Mouse (Mus musculus): ENCODE results near the gene Zdhhc9.
"Not testable (repeated sequence)": the region's sequence is repeated elsewhere in the genome, so short reads cannot be mapped to it uniquely, and the experiment has no call there.

The Zdhhc9 gene

GRCm38 (mm10) chrX:48208519-48209185 lies at the start of gene Zdhhc9:
Gene Zdhhc9 (minus strand): TSS chrX:48208878.
- DNase-seq (ENCODE audit: low read depth): peak; percentile 93

DNA sequence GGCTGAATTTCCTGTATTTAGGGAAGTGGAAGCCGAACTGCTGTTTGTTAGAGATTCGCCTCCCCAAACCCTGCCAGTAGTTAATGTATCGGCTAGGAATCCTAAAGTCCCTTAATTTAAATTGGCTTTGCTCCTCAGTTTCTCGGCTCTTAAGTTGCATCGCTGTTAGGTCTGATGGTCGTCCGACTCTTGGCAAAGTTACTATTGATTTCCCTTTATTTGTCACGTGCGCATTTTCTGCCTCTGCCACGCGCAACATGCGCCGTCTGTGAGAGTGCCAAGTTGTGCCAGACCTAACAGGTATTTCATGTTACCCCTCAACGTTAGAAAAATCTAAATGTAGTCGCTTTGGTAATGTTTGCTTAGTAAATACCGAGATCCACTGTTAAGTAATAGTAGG lies 48.3 kb upstream of the Zdhhc9 start:
- no peak for DNase-seq (ENCODE audit: low read depth)

DNA sequence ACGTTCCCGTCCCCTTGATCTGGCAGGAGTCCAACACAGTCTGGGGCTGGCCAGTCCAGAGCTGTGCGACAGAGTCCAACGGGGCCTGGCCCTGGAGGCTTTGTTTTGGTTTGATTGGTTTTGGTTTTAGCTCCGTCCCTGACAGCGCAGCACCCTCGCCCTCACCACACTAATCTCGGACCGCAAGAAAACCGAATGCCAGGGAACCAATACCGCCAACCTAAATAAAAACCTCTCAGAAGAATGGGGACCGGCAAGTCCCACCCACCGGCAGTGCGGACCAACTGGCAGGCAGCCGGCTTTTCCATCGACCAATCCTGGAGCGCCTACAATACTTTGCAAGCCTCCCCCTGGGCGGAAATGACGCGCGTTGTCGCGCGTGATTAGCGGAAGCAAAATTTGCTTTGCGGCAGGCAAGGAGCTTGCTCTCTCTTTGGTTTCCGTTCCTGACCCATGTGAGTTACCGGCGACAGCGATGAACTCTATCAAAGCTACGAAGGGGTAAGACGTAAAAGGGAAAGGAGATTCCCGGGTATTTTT lies 47.9 kb upstream of the Zdhhc9 start, which contains the start of gene Utp14a:
Gene Utp14a, plus strand, starts transcription at position 395 of the 540 bp plus-strand sequence.
- DNase-seq (ENCODE audit: low read depth): peak; percentile 93

DNA sequence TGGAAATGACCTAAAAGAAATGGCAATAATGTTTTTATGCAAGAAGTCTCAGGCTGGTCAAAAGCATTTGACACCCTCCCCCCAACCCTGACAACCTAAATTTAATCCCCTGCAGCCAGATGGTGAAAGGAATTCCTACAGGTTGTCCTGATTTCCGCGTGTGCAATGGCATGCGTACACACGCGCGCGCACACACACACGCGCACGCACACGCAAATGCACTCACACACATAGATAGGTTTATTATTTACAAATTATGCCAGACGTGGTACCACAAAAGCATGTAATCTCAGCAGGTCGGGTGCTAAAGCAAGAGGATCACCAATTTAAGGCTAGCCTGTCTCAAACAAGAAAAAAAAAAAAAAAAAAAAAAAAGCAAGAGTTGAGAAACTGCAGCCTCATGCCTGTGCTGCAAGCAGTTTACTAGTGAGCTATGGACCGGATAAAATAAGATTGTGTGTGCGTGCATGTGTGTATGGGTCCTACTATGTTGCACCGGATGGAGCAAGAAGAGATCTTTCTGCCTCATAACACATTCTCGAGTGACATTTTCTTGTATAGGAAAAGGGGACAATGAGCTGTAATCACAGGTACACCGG lies 47.3 kb upstream of the Zdhhc9 start:
- no peak for DNase-seq (ENCODE audit: low read depth)

GRCm38 (mm10) chrX:48234417-48234816 lies 25.7 kb upstream of the Zdhhc9 start:
- peak; percentile 75 for DNase-seq (ENCODE audit: low read depth)

DNA sequence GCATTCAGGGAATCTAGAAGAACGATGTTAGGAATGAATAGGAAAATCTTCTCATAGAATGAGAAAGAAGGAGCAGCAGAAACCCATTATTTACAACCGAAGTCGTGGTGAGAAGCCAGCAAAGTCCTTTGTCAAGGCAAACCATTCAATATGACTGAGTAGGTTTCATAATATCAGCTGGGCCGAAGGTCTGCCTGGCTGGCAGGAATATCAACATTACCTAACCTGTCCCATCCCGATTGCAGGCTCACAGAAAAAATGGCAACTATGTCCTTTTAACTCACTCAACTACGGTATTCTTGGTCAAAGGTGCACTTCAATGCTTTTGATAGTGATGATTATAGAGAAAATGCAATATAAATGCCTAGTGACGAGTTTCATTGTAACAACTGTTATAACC lies 17.5 kb upstream of the Zdhhc9 start:
- DNase-seq (ENCODE audit: low read depth): no peak

DNA sequence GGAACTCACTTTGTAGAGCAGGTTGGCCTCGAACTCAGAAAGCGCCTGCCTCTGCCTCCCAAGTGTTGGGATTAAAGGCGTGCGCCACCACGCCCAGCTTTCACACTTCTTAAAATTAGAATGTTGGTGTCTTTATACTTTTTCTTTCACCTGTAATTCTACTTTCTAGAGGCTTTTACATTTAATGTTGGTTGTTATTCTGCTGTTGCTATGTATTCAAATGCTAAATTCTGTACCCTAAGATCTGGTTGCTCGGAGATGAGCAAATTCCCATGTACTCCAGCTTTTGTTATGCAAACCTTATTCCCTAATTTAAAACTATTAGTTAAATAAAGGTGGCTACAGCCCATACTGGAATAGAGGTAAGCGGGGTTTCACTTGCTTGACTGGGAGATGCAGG lies 14.0 kb upstream of the Zdhhc9 start:
- DNase-seq (ENCODE audit: low read depth): no peak

DNA sequence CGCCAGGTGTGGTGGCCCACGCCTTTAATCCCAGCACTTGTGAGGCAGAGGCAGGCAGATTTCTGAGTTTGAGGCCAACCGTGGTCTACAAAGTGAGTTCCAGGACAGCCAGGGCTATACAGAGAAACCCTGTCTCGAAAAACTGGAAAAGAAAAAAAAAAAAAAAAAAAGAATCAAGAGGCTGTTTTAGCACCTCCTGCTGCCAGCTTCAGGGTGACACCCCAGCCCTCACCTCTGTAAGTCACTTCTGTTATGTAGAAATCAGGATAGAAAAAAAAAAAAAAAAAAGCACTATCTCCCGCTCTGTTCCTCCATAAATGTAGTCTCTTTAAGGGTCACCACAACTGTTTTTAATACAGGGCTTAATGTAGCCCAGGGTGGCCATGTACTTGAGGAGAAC lies 10.8 kb upstream of the Zdhhc9 start:
- DNase-seq (ENCODE audit: low read depth): no peak

DNA sequence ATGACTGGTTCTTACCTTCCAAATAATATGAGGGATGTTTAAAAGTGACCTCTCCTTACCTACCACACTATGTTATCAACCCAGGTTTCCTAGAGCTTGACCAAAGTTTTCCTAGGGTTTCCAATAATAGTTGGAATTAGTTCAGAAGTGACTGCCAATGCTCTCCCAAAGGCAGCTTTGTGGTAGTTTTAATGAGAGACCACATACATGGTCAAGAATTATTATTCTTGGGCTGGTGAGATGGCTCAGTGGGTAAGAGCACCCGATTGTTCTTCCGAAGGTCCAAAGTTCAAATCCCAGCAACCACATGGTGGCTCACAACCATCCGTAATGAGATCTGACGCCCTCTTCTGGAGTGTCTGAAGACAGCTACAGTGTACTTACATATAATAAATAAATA lies 1.1 kb upstream of the Zdhhc9 start:
- not testable (repeated sequence) for DNase-seq (ENCODE audit: low read depth)

DNA sequence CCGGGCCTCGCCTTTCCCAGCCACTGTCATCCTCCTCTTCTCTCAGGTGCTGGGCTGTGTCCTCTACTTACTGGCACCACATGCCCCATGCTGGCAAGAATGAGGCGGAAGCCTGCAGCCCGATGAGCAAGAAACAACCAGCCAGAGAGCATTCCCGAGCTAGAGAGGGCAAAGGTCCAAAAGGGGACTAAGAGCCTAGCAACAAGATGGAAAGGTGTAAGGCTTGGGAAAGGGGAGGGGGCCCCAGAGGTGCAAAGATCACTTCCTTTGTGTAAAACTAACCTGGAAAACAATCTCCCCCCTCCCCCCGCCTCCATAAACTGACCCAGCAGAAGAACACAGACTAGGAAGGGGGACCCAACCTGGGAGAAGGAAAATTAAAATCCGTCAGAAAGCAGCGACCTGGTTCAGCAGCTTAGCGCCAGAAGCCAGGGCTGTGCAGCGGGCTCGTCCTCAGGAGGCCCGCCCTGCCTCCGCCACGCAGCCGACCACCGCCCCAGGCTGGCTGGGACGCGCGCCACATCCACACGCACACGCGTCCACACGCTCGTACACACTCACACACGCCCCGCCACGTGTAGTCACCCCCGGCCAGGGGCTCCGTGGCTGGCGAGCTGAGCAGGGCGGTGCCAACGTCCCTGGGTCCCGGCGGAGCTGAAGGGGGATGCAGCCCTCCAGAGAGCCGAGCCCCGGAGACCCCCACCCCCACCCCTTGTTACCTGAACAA lies 754 bp downstream of the Zdhhc9 start:
- no peak for DNase-seq (ENCODE audit: low read depth)

- no peak for DNase-seq (ENCODE audit: low read depth)
These were observed 4.2 kb downstream of the Zdhhc9 start for GRCm38 (mm10) chrX:48204469-48204868.

GRCm38 (mm10) chrX:48203763-48204162 lies 4.9 kb downstream of the Zdhhc9 start:
- no peak for DNase-seq (ENCODE audit: low read depth)

- no peak for DNase-seq (ENCODE audit: low read depth)
These were observed 5.7 kb downstream of the Zdhhc9 start for GRCm38 (mm10) chrX:48202995-48203394.

GRCm38 (mm10) chrX:48202436-48202835 lies 6.2 kb downstream of the Zdhhc9 start:
- no peak for DNase-seq (ENCODE audit: low read depth)

DNA sequence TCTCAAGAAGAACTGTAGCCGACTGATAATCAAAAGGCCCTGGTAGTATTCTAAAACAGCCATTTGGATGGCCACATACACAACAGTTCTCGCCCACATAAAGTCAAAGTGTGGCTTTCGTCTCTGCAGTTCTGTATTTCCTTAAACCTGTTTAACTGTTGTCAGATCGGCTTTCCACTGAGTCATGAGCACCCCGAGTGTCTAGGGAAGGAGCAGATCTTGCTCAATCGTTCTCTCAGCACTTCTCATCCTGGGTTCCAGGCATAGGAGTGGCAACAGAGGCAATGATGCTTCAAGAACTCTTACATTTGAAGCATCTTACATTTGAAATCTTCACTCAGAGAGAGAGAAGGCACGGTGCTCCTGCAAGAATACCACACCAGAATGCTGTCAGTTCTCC lies 6.7 kb downstream of the Zdhhc9 start:
- DNase-seq (ENCODE audit: low read depth): no peak

DNA sequence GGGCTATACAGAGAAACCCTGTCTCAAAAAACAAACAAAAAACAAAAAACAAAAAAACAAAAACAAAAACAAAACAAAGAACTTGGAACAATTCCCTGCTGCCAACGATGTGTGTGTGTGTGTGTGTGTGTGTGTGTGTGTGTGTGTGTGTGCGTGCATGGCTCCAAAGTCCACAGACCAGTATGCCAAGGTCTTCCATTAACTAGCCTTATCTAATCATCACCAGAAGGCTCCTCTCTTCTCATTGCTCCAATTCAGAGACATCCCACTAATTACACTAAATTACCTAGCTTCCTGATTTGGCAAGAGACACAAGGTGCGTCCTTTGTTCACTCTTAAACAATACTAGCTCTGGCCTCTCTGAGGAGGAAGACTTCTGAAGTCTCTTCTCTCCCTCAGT lies 8.0 kb downstream of the Zdhhc9 start:
- DNase-seq (ENCODE audit: low read depth): no peak

DNA sequence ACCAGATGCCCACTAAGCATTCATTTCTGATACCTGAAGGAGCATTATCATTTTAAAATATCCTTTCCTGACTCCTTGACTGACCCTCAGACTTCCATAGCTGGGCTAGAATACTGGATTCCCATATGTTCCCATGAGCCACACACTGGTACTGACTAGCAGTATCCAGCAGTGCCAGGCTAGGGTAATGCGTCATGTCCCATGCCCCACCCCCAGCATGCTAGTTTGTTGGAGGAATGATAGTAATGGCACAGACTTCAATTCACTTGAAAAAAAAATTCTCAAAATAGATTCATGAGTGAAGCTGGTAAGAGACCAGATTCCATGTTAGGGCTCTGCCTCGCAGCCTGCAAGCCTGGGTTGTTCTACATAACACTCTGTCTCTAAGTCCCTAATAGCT lies 9.7 kb downstream of the Zdhhc9 start:
- DNase-seq (ENCODE audit: low read depth): no peak

DNA sequence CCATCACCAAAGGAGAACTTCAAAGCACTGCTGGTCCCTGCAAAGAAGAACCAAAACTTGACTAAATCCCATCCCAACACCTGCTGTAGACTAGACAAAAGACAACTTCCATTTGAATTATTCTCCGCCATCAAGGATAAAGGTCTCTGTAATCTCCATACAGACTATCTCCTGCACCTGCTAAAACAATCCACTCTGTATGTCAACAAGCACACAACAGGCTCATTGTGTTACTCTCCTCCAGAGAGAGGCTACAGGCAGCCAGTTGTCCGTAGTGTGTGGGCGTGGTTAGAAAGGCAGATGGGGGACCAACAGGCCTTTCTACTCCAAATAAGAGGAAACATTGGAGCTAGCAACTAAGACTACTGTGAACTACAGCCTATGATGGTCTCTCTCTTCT lies 10.8 kb downstream of the Zdhhc9 start:
- DNase-seq (ENCODE audit: low read depth): no peak

DNA sequence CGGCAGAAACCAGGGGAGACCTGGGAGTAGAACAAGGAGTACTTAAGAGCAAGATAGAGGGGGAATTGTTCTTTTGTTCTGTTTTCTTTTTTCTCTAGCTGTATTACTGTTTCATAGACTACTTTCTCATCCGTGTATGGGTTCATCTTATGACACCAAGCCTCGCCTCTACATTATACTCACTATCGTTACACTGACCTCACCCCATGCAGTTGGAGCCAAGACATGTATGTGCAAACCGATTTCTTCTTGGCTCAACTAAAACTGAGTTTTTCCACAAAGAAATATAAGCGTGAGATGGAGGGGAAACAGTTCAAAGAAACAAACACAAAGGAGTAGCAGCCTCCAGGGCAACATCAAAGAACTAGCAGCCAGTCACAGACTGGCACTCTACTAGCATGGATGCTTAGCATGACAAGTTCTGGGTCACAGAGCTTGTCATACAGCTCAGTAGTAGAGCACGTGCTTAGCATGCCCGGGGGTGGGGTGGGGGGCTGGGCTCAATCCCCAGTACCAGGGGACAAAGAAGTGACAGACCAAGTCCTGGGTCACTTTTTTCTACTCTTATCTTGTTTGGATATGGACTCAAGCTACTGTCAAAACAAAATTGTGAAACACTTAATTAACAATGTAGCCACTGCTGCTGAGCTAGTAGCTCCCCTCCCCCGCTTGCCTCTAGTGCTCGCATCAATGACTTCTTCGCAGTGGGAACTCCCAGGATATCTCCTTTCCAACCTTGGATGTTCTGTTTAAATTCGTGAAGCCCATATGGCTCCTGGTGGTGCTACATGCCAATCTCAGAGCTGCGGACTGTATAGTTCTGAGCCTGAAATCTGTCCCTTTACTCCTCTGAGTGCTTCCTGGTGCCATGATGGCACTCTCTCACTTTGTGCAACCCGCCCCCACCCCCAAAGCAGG lies 15.2 kb downstream of the Zdhhc9 start:
- DNase-seq (ENCODE audit: low read depth): no peak

- no peak for DNase-seq (ENCODE audit: low read depth)
These were observed 17.4 kb downstream of the Zdhhc9 start for GRCm38 (mm10) chrX:48191261-48191660.

DNA sequence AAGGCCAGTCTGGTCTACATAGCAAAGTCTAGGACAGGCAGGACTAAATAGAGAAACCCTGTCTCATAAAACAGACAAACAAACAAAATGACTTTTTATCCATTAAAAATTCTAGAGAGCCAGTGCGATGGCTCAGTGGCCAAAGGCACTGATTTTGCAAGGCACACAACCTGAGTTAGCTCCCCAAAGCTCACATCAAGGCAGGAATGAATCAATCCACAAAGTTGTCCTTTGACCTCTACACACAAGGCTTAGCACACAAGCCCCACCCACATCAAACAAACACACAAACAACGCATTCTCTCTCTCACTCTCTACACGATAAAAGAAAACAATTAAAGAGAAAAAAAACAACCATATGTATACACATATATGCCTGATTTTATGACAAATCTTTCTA lies 24.0 kb downstream of the Zdhhc9 start:
- DNase-seq (ENCODE audit: low read depth): no peak

- DNase-seq (ENCODE audit: low read depth): no peak
These were observed 26.8 kb downstream of the Zdhhc9 start for GRCm38 (mm10) chrX:48181844-48182243.
